Mouse (Mus musculus) megakaryocyte, embryonic 14.5 days (primary cell): Measurements from ENCODE around the gene Plscr2. TPM values are rescaled to one million over a fixed set of nuclear protein-coding genes. Genes with fewer than 3 reads are reported as not detected.

ENCODE experiments used
- H3K27me3 ChIP-seq: replicated peaks from 2 replicates; pipeline ENCODE3; 2012; ENCODE audit warnings: inconsistent platforms
- H3K36me3 ChIP-seq: replicated peaks from 2 replicates; pipeline ENCODE3; 2012; ENCODE audit warnings: low read length, inconsistent platforms, mixed read lengths
- H3K4me1 ChIP-seq: 2 replicates; pipeline ENCODE4 v1.6.1; 2012; ENCODE audit warnings: inconsistent platforms
- H3K4me3 ChIP-seq: replicated peaks from 2 replicates; pipeline ENCODE3; 2012; ENCODE audit warnings: moderate library complexity, mild to moderate bottlenecking, inconsistent platforms
- H3K9me3 ChIP-seq: 2 replicates; pipeline ENCODE4 v1.6.1; 2012; ENCODE audit warnings: inconsistent platforms
- FLI1 ChIP-seq: IDR thresholded peaks from 2 replicates; pipeline ENCODE4 v1.6.1; 2012; ENCODE audit warnings: low read length, inconsistent platforms, mixed read lengths
- GATA1 ChIP-seq: IDR thresholded peaks from 3 replicates; pipeline ENCODE4 v1.6.1; 2012; ENCODE audit warnings: mixed read lengths, low read length, inconsistent platforms, borderline replicate concordance
- polyA plus RNA-seq: library from polyadenylated mRNA; stranded (reverse); fragments of >175 nt; gene quantifications from 2 replicates; pipeline ENCODE4 v1.2.3, GENCODE M21; 2012; ENCODE audit warnings: low replicate concordance; ENCODE audit not compliant: insufficient read depth

Gene Plscr2
- polyA plus RNA-seq, 1 experiment, result not detected

GRCm38 (mm10) chr9:92334845-92335244, 59.4 kb downstream of the Plscr2 start:
- no peaks in the 10 kb centered on the region for H3K27me3 ChIP-seq

GRCm38 (mm10) chr9:92335277-92335818, 59.9 kb downstream of the Plscr2 start:
- H3K4me1 ChIP-seq, result peaks cover 46% of the 10 kb centered on the region
- no peak overlapping the region for H3K4me3 ChIP-seq
- no peaks in the 10 kb centered on the region for H3K9me3 ChIP-seq
- no peak for TF ChIP-seq FLI1
- TF ChIP-seq GATA1, result no peak
- no peaks in the 10 kb centered on the region for H3K27me3 ChIP-seq
- no peaks in the 10 kb centered on the region for H3K36me3 ChIP-seq

More at GRCm38 (mm10) chr9:92334845-92335244, 59.4 kb downstream of the Plscr2 start:
- Histone ChIP-seq H3K9me3 (no peaks in the 10 kb centered on the region), H3K36me3 (no peaks in the 10 kb centered on the region), H3K4me1 (peaks cover 44% of the 10 kb centered on the region), H3K4me3 (no peak overlapping the region)
- TF ChIP-seq FLI1, result no peak
- TF ChIP-seq GATA1, result no peak

- TF ChIP-seq FLI1, result no peak
- TF ChIP-seq GATA1, result no peak
- Histone ChIP-seq H3K36me3 (no peaks in the 10 kb centered on the region), H3K4me1 (peaks cover 56% of the 10 kb centered on the region), H3K27me3 (no peaks in the 10 kb centered on the region), H3K4me3 (no peak overlapping the region), H3K9me3 (no peaks in the 10 kb centered on the region)
Measured at GRCm38 (mm10) chr9:92337063-92337462, 61.7 kb downstream of the Plscr2 start.

GRCm38 (mm10) chr9:92337661-92338060, 62.3 kb downstream of the Plscr2 start:
- no peaks in the 10 kb centered on the region for H3K27me3 ChIP-seq
- no peaks in the 10 kb centered on the region for H3K36me3 ChIP-seq
- peaks cover 50% of the 10 kb centered on the region for H3K4me1 ChIP-seq
- TF ChIP-seq FLI1 (no peak), GATA1 (no peak)
- H3K9me3 ChIP-seq, result no peaks in the 10 kb centered on the region
- no peak overlapping the region for H3K4me3 ChIP-seq

DNA sequence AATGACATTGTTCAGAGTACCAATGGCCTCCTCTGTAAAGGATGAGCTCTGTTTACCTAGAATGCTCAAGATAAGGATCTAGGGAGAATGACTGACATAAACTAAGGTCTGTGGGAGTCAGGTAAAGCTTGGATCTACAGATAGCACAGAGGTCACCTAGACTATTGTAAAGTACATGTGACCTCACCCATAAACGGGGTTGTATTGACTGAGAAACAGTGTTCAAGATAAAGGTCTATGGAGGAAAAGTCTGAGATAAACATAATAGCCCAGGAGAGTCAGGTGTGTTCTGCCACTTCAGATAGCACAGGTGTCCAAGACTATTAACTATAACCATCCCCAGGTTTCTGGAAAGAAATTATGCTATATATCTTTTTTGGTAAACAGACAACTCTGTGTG, 63.6 kb downstream of the Plscr2 start:
- peaks cover 43% of the 10 kb centered on the region for H3K4me1 ChIP-seq
- no peaks in the 10 kb centered on the region for H3K36me3 ChIP-seq
- H3K4me3 ChIP-seq, result no peak overlapping the region
- TF ChIP-seq GATA1, result no peak
- no peak for TF ChIP-seq FLI1
- H3K27me3 ChIP-seq, result no peaks in the 10 kb centered on the region
- no peaks in the 10 kb centered on the region for H3K9me3 ChIP-seq

Other genes with a start within 250 kb of the Plscr2 start
- not detected in 2 replicates for gene Plscr5, start 82.7 kb upstream of the Plscr2 start, polyA plus RNA-seq
- gene Plscr1, start 25.9 kb upstream of the Plscr2 start, polyA plus RNA-seq, result 179 and 363 TPM in 2 replicates
- not detected in 2 replicates for gene 1700057G04Rik, start 33.8 kb downstream of the Plscr2 start, polyA plus RNA-seq
- gene Plscr4, start 181.8 kb downstream of the Plscr2 start, polyA plus RNA-seq, result 0.64 and 2.2 TPM in 2 replicates